Mouse (Mus musculus): Measurements from ENCODE around the gene Ncoa7.

GRCm38 (mm10) chr10:30622928-30623327 lies 180.2 kb downstream of the Ncoa7 start:
- TF ChIP-seq CTCF (IDR thresholded peaks at IDR 0.05; ENCODE audit: low read depth) (no peak), EP300 (IDR thresholded peaks at IDR 0.05; ENCODE audit: low read depth) (no peak)

All from heart, postnatal 0 days (tissue).